Mouse (Mus musculus): Measurements from ENCODE around the gene Aanat. TPM values are rescaled to one million over a fixed set of nuclear protein-coding genes. Genes with fewer than 3 reads are reported as not detected.
A peak's percentile ranks its signal among the peaks of the same experiment; 100 is the strongest.

The Aanat gene
- polyA plus RNA-seq, 1 experiment from 2014 or later, result not detected

- 84% methylated on average over 7 of the region's 7 CpGs for WGBS (ENCODE audit: insufficient replicate concordance)
- Histone ChIP-seq H3K4me1 (ENCODE audit: control insufficient read depth, low read depth, low read length) (peaks cover 74% of the 10 kb centered on the region), H3K4me3 (ENCODE audit: low read depth, low read length) (no peak overlapping the region), H3K36me3 (ENCODE audit: control insufficient read depth, insufficient read depth) (peaks cover 2% of the 10 kb centered on the region; the same call in 1 of the 2 replicates), H3K27ac (ENCODE audit: low read length) (no peak overlapping the region), H3K9me3 (replicated peaks; ENCODE audit: control insufficient read depth, low read length) (no peaks in the 10 kb centered on the region), H3K9ac (ENCODE audit: low read depth, low read length) (no peak overlapping the region), H3K27me3 (ENCODE audit: control insufficient read depth, insufficient read depth, low read depth, low read length) (no peaks in the 10 kb centered on the region), H3K4me2 (ENCODE audit: low read depth, low read length) (no peak overlapping the region)
- ATAC-seq (ENCODE audit: low read depth), result no peak
Measured at GRCm38 (mm10) chr11:116570821-116571220, 15.4 kb upstream of the Aanat start.

- no peaks in the 10 kb centered on the region for H3K9me3 ChIP-seq (replicated peaks; ENCODE audit: control insufficient read depth, low read length)
- H3K4me3 ChIP-seq (ENCODE audit: low read depth, low read length), result peak overlapping the region; percentile 51
- H3K27me3 ChIP-seq (ENCODE audit: control insufficient read depth, insufficient read depth, low read depth, low read length), result no peaks in the 10 kb centered on the region
- ATAC-seq (ENCODE audit: low read depth), result peak; percentile 69
- H3K4me2 ChIP-seq (ENCODE audit: low read depth, low read length), result peak overlapping the region; percentile 75
- WGBS (ENCODE audit: insufficient replicate concordance), result 30% methylated on average over 19 of the region's 19 CpGs
- peaks cover 83% of the 10 kb centered on the region for H3K4me1 ChIP-seq (ENCODE audit: control insufficient read depth, low read depth, low read length)
- peak overlapping the region; percentile 99 for H3K27ac ChIP-seq (ENCODE audit: low read length)
- peak overlapping the region; percentile 60 for H3K9ac ChIP-seq (ENCODE audit: low read depth, low read length)
- peaks cover 2% of the 10 kb centered on the region; the same call in 1 of the 2 replicates for H3K36me3 ChIP-seq (ENCODE audit: control insufficient read depth, insufficient read depth)
Measured at GRCm38 (mm10) chr11:116571767-116572679, 14.2 kb upstream of the Aanat start.

GRCm38 (mm10) chr11:116572756-116573543, 13.3 kb upstream of the Aanat start:
- peak; percentile 84 for ATAC-seq (ENCODE audit: low read depth)
- Histone ChIP-seq H3K27me3 (ENCODE audit: control insufficient read depth, insufficient read depth, low read depth, low read length) (no peaks in the 10 kb centered on the region), H3K9me3 (replicated peaks; ENCODE audit: control insufficient read depth, low read length) (no peaks in the 10 kb centered on the region), H3K9ac (ENCODE audit: low read depth, low read length) (peak overlapping the region; percentile 60), H3K27ac (ENCODE audit: low read length) (peak overlapping the region; percentile 99), H3K4me1 (ENCODE audit: control insufficient read depth, low read depth, low read length) (peaks cover 78% of the 10 kb centered on the region), H3K36me3 (ENCODE audit: control insufficient read depth, insufficient read depth) (peaks cover 2% of the 10 kb centered on the region; the same call in 1 of the 2 replicates), H3K4me3 (ENCODE audit: low read depth, low read length) (peak overlapping the region; percentile 51), H3K4me2 (ENCODE audit: low read depth, low read length) (peak overlapping the region; percentile 75)
- WGBS (ENCODE audit: insufficient replicate concordance), result 29% methylated on average over 12 of the region's 12 CpGs

GRCm38 (mm10) chr11:116574486-116574885, 11.7 kb upstream of the Aanat start:
- Histone ChIP-seq H3K4me2 (ENCODE audit: low read depth, low read length) (peak overlapping the region; percentile 75), H3K27ac (ENCODE audit: low read length) (peak overlapping the region; percentile 99), H3K4me3 (ENCODE audit: low read depth, low read length) (peak overlapping the region; percentile 11; the same call in 1 of the 2 replicates), H3K4me1 (ENCODE audit: control insufficient read depth, low read depth, low read length) (peaks cover 82% of the 10 kb centered on the region), H3K27me3 (ENCODE audit: control insufficient read depth, insufficient read depth, low read depth, low read length) (no peaks in the 10 kb centered on the region), H3K9me3 (replicated peaks; ENCODE audit: control insufficient read depth, low read length) (no peaks in the 10 kb centered on the region), H3K36me3 (ENCODE audit: control insufficient read depth, insufficient read depth) (peaks cover 2% of the 10 kb centered on the region; the same call in 1 of the 2 replicates), H3K9ac (ENCODE audit: low read depth, low read length) (peak overlapping the region; percentile 60; the same call in 1 of the 2 replicates)
- WGBS (ENCODE audit: insufficient replicate concordance), result 83% methylated on average over 6 of the region's 6 CpGs
- ATAC-seq (ENCODE audit: low read depth), result no peak

- 63% methylated on average over 6 of the region's 6 CpGs for WGBS (ENCODE audit: insufficient replicate concordance)
- Histone ChIP-seq H3K4me1 (ENCODE audit: control insufficient read depth, low read depth, low read length) (peaks cover 83% of the 10 kb centered on the region), H3K9me3 (replicated peaks; ENCODE audit: control insufficient read depth, low read length) (no peaks in the 10 kb centered on the region), H3K9ac (ENCODE audit: low read depth, low read length) (no peak overlapping the region), H3K27me3 (ENCODE audit: control insufficient read depth, insufficient read depth, low read depth, low read length) (no peaks in the 10 kb centered on the region), H3K4me3 (ENCODE audit: low read depth, low read length) (no peak overlapping the region; the same call in 1 of the 2 replicates), H3K36me3 (ENCODE audit: control insufficient read depth, insufficient read depth) (peaks cover 2% of the 10 kb centered on the region; the same call in 1 of the 2 replicates), H3K27ac (ENCODE audit: low read length) (peak overlapping the region; percentile 99), H3K4me2 (ENCODE audit: low read depth, low read length) (peak overlapping the region; percentile 75; the same call in 1 of the 2 replicates)
- ATAC-seq (ENCODE audit: low read depth), result no peak
Measured at GRCm38 (mm10) chr11:116574982-116575381, 11.2 kb upstream of the Aanat start.

- Histone ChIP-seq H3K4me1 (ENCODE audit: control insufficient read depth, low read depth, low read length) (peaks cover 83% of the 10 kb centered on the region), H3K4me2 (ENCODE audit: low read depth, low read length) (no peak overlapping the region)
- ATAC-seq (ENCODE audit: low read depth), result no peak
Measured at GRCm38 (mm10) chr11:116575396-116575795, 10.8 kb upstream of the Aanat start.

GRCm38 (mm10) chr11:116579280-116579679, 7.0 kb upstream of the Aanat start:
- peak overlapping the region; percentile 99 for H3K9ac ChIP-seq (ENCODE audit: low read depth, low read length)
- WGBS (ENCODE audit: insufficient replicate concordance), result 90% methylated on average over 3 of the region's 3 CpGs
- no peaks in the 10 kb centered on the region for H3K36me3 ChIP-seq (ENCODE audit: control insufficient read depth, insufficient read depth)
- H3K27me3 ChIP-seq (ENCODE audit: control insufficient read depth, insufficient read depth, low read depth, low read length), result no peaks in the 10 kb centered on the region
- H3K9me3 ChIP-seq (replicated peaks; ENCODE audit: control insufficient read depth, low read length), result no peaks in the 10 kb centered on the region
- H3K27ac ChIP-seq (ENCODE audit: low read length), result peak overlapping the region; percentile 96; the same call in 1 of the 2 replicates
- H3K4me2 ChIP-seq (ENCODE audit: low read depth, low read length), result peak overlapping the region; percentile 90
- peak overlapping the region; percentile 93 for H3K4me3 ChIP-seq (ENCODE audit: low read depth, low read length)
- H3K4me1 ChIP-seq (ENCODE audit: control insufficient read depth, low read depth, low read length), result peaks cover 53% of the 10 kb centered on the region
- no peak for ATAC-seq (ENCODE audit: low read depth)

More at GRCm38 (mm10) chr11:116575396-116575795, 10.8 kb upstream of the Aanat start:
- H3K27me3 ChIP-seq (ENCODE audit: control insufficient read depth, insufficient read depth, low read depth, low read length), result no peaks in the 10 kb centered on the region
- H3K36me3 ChIP-seq (ENCODE audit: control insufficient read depth, insufficient read depth), result peaks cover 2% of the 10 kb centered on the region; the same call in 1 of the 2 replicates
- 84% methylated on average over 2 of the region's 2 CpGs for WGBS (ENCODE audit: insufficient replicate concordance)
- no peak overlapping the region for H3K9ac ChIP-seq (ENCODE audit: low read depth, low read length)
- peak overlapping the region; percentile 99; the same call in 1 of the 2 replicates for H3K27ac ChIP-seq (ENCODE audit: low read length)
- H3K9me3 ChIP-seq (replicated peaks; ENCODE audit: control insufficient read depth, low read length), result no peaks in the 10 kb centered on the region
- H3K4me3 ChIP-seq (ENCODE audit: low read depth, low read length), result no peak overlapping the region

GRCm38 (mm10) chr11:116580031-116580652, 6.1 kb upstream of the Aanat start:
- peaks cover 44% of the 10 kb centered on the region for H3K4me1 ChIP-seq (ENCODE audit: control insufficient read depth, low read depth, low read length)
- H3K9me3 ChIP-seq (replicated peaks; ENCODE audit: control insufficient read depth, low read length), result no peaks in the 10 kb centered on the region
- no peaks in the 10 kb centered on the region for H3K36me3 ChIP-seq (ENCODE audit: control insufficient read depth, insufficient read depth)
- H3K27ac ChIP-seq (ENCODE audit: low read length), result peak overlapping the region; percentile 96
- ATAC-seq (ENCODE audit: low read depth), result peak; percentile 67
- WGBS (ENCODE audit: insufficient replicate concordance), result 10% methylated on average over 10 of the region's 10 CpGs
- peak overlapping the region; percentile 93 for H3K4me3 ChIP-seq (ENCODE audit: low read depth, low read length)
- H3K9ac ChIP-seq (ENCODE audit: low read depth, low read length), result peak overlapping the region; percentile 99
- no peaks in the 10 kb centered on the region for H3K27me3 ChIP-seq (ENCODE audit: control insufficient read depth, insufficient read depth, low read depth, low read length)
- H3K4me2 ChIP-seq (ENCODE audit: low read depth, low read length), result peak overlapping the region; percentile 90

Data from liver, embryonic 16.5 days (tissue).